Mouse (Mus musculus) right cerebral cortex, adult 18-20 months (tissue): ENCODE results near the gene Slc38a10.

Experiments used
- DNase-seq: peaks from one replicate; pipeline ENCODE4 v3.0.0; 2022; ENCODE audit warnings: mixed read lengths

The Slc38a10 gene

DNA sequence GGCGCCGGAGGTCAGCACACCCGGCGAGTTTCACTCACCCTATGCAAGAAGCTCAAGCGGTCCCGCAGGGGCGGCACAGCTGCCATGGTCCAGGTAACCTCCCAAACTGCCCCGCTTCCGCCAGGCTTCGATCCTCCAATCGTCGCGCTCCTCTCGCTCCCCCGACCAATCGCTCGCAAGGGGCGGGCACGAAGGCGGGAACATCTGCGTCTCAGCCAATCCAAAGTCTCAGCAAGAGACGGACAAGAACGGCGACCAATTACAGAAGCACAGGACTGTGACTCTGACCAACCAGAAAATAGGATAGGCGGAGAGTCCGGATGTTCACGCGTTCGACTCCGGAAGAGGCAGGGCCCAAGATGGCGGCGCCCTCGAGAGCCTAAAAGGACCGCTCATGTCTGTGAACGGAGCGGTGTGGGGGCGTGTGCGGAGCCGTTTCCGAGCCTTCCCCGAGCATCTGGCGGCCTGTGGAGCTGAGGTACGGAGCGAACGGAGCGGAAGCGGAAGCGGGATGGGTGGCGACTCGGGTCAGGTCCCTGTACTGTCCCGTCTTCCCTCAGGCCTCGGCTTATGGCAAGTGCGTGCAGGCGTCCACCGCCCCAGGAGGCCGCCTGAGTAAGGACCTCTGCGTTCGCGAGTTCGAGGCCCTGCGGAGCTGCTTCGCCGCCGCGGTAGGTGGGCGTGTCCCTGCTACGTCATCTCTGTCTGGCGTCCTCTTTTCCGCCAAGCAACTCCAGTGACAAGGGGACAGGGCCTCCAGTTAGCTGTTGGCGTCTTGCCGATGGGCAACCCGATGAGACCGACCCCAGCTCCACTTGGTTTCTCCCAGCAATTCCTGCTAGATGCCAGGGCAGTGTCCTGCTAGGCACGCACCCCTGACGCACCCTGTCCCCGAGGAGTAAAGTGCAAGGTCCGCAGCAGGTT is 52.3 kb downstream of the Slc38a10 start, which contains the start of the genes Tepsin and Ndufaf8:
TSS of gene Tepsin (minus strand) at position 144 of the 924 bp plus-strand sequence.
TSS of gene Ndufaf8 (plus strand) at position 341 of the 924 bp plus-strand sequence.
- peak; percentile 98 for DNase-seq

DNA sequence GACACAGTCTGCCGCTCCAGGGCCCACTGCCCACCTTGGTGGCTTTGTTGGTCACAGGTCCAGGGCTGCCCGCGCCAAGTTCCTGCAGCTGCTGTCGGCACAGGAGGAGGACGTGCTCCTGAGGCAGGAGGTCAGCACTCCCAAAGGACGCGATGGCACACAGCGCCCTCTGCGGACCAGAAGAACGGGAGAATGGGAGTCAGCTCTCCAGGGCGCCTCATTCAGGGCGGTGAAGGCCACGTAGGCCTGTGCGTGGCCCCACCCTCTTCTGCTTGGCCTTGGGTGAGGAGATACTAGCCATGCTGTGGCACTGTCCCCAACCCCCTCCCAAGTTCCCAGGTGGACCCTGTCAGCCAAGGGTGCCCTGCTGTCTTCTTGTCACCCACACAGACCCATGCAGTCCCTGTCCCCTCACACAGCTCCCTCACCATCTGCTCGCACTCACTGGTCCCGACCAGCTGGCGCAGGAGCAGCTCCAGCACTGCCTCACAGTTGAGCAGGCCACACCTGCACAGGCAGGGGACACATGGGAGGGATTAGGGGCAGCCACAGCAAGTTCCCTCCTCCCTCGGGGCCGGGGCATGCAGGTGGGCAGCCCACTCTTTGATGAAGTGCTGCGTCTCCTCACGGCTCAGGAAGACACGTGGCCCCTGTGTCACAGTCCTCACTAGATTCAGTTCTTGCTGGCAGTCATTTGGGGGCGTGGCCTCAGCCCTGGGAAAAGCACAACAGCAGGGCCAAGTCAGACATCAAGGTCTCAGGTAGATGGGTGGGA is 58.1 kb downstream of the Slc38a10 start:
- DNase-seq, result no peak

DNA sequence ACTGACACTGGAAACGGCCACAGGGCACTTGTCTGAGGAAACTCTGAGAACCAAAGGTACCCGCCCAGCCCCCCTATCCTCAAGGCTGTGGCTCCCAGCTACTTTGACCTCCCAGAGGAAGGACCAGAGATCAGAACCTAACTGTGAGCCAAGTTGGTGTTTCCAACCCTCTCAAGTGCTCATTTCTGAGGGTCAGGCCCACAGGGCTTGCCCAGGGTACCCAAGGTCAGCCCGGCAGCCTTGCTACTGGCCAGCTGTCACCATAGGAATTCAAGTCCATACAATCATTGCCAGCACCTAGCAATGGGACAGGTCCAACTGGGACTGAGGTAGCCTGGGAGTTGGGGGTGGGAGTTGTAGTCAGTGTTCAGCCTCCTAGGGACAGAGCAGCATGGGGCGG is 60.5 kb downstream of the Slc38a10 start:
- no peak for DNase-seq

DNA sequence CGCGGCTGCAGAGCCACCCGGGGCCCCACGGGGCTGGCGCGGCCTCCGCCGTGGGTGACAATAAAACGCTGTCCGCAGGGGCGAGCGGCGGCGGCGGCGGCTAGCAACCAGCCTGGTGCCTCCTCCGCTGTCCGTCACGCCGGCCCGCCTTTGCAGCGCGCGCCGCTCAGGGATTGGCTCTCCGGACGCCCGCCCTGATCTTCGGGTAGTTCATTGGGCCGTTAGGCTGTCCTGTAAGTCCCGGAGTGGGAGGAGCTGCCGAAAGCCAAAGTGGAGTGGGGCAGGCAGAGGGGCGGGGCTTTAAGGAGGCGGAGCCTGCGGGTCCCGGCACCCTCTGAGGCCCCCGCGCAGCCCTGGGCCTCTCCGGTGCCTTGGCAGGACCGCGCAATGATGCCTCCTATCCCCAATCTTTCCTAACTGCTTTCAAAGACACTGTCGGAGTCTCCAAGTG is 64.4 kb downstream of the Slc38a10 start, which contains the start of gene Cep131:
TSS of gene Cep131 (minus strand) at position 126 of the 451 bp plus-strand sequence.
- DNase-seq, result peak; percentile 99

DNA sequence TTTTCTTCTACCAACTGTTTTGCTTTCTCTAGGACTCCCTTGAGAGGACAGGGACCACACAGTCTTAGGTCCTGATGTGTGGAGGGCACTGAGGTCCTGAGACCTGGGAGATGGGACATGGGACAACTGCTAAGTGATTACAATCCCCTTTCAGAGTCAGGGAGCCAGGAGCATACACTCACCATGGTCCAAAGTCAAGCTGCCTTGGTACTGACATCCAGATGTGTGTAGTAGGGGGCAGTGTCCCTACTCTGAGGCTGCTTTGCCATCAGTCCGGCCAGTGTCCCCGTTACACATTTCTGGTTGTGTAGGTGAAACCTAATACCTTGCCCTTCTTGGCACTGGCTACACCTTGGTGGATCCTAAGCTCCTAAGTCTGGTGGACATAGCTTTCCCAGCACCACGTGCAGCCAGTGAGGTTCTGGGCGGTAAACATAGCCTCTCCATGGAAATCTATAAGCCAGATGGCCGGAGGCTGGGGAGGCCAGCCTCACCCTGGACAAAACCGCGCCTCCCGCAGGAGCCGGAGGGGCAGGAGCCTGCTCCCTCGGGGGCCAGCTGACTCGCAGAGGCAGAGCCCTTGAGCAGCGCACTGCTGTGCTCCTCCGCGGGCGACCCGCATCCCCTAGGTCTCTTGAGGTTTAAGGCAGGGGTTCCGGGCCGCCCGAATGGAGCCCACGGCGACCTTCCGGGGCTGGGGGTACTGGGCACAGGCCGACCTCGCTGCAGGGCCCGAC is 65.1 kb downstream of the Slc38a10 start:
- no peak for DNase-seq

DNA sequence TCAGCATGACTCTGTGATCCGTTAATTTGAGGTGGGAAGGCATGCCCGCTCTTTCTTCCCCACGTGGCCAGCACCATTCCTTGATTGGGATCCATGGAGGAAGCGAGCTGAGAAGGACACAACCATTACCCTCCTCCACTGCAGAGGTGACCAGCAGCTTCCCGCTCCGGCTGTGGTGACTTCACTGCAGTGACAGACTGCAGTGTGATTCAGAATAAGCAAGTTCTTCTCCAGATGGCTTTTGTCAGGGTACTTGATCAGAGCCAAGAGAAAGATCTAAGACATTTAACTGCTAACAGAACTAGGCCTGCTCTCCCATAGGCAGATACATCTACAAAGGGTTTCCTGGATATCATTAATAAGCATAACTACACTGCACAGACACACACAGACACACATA is 70.9 kb downstream of the Slc38a10 start:
- no peak for DNase-seq

DNA sequence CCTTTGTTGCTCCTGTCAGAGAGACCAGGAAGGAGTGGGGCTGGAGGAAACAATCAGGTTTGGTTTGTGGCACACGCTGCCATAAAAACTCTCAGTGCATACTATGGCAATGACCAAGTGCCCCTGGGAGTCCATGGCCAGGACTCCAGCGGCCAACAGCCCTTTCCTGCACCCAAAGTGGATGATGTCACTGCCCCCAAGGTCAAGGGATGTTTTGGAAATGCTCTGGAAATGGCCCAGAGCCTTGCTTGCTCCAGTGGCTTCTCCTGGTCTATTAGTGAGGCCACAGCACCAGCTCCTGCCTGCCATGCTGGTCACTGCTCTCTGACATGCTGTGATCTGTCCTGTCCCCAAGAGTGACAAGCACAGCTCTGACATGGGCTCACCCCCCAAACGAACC is 75.0 kb downstream of the Slc38a10 start:
- no peak for DNase-seq

DNA sequence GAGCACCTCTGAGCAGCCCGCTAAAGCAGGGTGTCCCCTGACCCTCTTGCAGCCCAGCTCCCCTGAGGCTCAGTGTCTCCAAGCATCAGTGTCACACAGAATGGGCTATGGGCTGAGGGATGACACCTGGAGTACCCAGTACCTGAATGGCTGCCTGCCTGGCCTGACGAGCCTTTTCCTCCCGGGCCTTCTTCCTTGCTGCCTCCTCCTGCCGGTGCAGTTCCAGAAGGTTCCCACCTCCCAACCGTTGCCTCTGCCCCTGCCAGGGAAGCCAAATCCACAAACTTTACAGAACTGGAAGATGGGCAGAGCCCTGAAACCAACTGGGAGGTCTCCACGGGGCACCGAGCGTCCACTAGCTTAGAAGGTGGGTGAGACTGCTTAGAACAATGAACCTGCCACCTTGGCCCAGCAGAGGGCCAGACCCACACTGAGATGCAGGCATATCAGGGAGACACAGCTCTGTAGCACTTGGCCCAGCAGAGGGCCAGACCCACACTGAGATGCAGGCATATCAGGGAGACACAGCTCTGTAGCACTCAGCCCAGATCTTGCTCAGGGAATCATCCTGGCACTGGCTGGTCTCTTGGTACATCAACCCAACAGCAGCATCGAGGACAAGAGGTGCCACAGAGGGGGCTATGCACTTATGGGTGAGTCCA is 78.0 kb downstream of the Slc38a10 start:
- DNase-seq, result no peak

DNA sequence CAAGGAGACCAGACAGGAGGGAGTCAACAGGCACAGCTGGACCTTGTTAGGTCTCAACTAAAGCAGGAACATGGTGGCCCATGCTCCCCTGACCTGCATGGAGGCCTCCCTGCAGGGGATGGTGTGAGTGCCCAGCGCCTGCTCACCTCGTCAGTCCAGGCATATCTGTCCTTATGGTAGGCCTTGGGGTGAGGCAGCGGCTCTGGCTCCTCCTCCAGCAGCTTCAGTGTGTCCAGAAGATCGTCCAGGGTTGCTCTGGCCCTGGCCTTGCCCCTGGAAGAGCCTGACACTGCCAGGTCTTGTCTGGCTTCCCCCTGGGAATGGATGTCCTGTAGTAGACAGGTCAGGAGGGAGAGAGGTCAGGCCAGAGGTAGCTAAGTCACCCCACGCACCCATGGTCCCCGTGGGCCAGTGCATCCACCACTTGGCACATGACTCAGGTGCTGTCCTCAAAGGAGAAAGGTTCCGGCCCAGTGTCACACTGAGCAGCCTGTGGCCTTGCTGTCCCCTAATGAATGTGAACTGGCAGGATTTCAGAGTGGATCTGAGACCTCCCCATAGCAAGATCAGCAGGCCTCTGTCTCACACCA is 79.3 kb downstream of the Slc38a10 start:
- no peak for DNase-seq

DNA sequence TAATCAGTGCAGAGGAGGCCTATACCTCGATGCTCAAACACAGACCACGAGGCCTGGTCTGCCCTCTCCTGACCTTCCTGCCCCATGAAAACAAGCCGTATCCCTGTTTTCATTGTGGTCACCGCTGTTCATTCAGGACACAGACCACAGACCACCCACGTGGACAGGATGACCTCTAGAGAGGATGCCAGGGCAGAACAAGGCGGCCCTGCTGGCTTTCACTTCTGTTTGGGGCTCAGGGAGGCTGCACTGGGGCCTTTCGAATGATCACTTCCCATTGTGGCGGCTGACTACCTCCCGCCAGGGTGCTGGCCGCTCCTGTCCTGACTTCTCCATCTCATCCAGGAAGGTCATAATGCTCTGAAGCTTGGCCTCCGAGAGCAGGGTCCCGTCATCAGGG is 80.1 kb downstream of the Slc38a10 start:
- no peak for DNase-seq

DNA sequence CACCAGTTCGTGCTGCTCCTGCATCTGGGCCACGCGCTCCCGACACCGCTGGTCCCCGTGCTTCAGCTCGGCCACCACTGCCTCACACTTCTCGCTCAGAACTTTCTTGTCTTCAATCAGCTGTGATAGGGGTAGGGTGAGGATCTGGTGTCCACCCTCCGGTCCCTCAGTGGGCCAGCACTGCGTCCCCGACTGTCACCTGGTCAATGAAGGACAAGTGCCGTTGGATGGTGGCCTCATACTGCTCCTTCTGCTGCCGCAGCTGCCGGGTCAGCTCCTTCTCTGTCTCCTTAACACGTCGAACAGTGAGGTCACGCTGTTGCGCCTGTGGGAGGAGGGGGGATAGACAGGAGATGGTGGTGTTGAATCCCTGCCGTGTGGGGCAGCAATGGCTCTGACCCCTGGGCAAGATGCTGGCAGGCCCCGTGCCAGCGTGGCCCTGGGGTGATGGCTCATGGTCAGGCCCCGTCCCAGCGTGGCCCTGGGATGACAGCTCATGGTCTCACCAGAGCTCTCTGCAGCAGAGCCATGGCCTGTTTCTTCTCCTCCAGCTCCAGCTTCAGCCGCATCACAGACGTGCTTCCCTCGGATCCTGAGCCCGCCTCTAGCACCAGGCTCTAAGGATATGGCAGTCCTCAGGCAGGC is 80.7 kb downstream of the Slc38a10 start:
- no peak for DNase-seq

DNA sequence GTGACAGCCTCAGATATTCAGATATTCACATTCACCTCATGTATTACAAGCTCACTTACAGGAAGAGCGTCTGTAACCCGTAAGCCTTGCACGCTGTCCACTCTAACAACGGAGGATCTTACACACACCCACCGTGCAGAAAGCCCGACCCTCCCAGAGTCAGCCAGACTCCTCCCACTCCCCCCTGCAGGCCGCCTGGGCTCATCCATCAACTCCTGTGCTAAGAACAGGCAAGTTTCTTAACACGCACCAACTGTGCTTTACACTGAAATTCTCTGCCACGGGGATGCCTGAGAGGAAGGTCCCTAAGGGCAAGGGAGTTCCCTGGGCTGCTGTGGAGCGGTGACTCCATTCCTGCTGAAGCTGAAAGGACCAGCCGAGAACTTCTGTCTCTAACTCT is 81.9 kb downstream of the Slc38a10 start:
- DNase-seq, result no peak

DNA sequence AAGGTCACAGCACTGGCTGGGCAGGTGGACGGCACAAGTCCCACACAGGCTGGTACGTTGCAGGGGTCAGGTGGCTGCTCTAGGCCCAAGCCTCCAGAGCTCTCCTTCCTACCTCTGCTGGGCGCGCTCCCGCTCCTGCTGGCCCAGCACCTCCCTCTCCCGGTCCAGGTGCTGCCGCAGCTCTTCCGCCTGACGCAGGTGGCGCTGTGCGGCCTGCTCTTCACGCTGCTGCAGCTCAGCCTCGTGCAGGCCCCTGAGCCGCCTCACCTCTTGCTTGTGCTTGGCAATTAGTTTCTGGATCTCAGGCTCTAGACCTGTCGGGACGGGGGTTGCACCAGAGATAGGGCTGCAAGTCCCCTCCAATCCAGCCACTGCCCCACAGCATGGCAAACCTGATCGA is 83.3 kb downstream of the Slc38a10 start:
- DNase-seq, result no peak

DNA sequence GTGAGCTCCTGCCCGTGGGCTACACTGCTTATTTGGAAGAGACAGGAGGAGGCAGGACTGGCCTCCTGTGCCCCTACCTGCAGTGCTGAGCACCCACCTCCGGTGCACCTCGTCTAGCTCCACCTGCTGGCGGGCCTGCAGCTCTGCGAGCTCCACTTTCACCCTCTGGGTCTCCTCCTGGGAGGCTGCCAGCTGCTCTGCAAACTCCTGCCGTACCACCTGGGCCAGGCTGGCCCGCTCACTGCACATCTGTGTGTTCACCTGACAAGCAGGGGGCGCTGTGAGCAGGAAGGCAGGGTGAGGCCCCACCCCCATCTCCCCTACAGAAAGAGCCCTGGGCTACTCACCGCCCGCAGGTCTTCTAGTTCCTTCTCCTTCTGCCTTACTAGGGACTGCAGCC is 85.9 kb downstream of the Slc38a10 start:
- DNase-seq, result no peak

DNA sequence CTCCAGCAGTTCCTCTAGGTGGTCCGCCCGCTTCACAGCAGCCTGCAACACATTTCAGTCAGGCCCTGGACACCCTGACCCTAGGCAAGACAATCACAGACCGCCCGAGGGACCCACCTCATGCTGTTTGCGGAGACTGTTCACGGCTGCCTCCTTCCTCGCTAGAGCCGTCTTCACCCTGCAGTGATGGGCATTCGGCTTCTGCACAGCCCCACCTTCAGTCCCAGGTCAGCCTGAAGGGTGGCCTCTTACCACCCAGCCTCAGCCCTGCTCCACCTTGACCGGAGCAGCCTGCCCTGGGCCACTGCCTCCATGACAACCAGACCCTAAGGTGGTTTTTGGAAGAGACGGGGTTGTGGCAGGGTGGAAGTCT is 86.5 kb downstream of the Slc38a10 start:
- DNase-seq, result no peak

DNA sequence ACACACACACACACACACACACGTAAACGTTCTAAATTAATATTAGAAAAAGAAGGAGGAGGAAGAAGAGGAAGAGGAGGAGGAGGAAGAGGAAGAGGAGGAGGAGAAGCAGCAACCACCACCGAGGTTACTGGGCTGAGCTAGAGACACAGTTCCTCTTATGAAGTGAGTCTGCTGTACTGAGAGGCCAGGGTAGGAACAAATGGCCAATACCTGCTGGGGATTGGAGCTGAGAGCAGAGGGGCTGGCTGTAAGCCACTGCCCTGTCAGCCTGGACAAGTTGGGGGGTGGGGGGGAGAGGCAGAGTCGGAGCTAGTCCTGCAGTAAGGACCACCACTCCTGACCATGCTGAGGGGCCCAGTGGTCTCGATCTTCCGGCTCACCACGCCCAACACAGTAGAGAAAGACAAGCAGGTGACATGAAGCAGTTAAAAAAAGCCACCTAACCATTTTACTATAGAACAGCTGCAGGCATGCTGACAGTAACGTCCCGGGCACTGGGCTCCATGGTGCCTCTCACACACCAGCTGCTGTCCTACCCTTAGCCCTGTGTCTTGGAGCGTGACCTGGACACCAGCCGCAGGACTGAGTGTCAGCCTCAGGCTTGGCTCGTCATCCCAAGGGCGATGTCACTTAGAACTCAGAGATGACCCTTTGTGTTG is 87.0 kb downstream of the Slc38a10 start:
- no peak for DNase-seq

DNA sequence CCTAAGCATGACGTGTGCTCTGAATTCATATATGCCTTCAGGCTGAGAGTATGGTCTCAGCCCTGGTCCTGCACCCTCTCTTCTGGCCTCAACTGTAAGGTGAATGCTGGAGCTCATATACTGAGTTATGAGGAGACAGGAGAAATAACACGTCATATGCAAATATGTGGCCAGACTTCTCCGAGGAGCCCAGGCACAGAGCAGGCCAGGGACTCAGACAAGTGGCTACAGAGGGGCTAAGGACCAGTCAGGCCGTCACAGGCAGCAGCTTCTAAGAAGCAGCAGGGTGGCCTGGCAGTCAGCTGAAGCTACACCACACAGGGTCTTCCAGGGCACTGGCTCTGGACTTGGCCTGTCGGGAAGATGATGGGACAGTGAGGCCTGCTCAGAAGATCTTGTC is 87.8 kb downstream of the Slc38a10 start:
- no peak for DNase-seq

DNA sequence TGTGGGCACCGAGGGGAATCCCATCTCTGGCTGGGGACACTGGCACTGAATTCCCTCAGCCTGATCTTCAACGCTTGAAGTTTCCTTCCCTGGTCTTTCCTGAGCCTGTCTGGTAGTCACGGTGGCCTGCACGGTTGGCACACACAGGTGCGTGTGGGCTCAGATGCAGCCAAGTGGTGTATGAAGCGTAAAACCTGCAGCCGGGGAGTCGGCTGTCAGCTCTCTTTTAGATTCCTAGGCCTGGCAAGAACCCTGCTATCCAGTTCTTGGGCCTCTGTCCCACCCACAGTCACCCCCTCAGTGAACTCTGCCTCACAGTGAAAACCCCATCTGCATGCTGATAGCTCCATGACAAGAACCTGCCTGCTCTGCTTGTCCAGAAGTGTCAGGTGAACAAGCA is 90.5 kb downstream of the Slc38a10 start:
- no peak for DNase-seq

DNA sequence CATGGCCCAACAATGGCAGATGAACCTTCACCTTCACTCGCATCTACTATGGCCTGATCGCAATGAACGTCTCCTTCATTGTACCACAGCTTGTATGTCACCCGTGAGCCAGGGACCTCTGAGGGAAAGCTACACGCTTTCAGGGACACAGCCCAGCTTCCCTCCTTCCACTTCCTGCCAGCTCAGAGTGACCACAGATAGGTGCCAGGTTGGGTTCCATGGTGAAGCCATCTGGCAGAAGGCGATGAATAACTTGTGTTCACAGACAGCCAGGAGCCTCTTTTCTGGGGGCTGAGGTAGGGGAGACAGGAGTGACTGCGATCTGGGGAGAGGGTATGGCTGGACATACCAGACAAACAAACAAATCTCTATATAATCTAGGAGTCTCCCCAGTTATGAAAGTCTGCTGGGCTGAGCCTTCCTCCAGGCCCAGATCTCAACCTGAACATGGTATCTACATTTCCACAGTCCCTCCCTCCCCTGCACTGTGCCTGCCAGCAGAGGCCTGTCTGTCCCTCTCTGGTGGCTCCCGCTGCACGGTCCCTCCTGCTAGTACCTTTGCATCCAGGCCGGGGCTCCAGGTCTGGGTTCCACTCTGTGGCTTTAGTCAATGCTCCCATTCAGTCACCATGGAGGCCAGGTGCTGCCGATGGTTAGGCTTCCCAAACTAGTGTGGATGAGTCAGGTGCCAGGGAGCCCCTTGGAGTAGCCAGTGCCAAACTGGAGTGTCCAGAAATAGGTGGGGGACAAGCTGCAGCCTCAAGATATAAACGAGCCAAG is 95.0 kb downstream of the Slc38a10 start:
- no peak for DNase-seq
